Mouse (Mus musculus) neural tube, embryonic 10.5 days (tissue): ENCODE measurements around the gene 1700025F22Rik.
A peak's percentile ranks its signal among the peaks of the same experiment; 100 is the strongest.
"Not testable (repeated sequence)": the region's sequence is repeated elsewhere in the genome, so short reads cannot be mapped to it uniquely, and the experiment has no call there.

Experiments used
- DNase-seq: peaks from one replicate; pipeline ENCODE4 v3.0.0-alpha.2; 2017; ENCODE audit warnings: low spot score; ENCODE audit errors: extremely low spot score

Gene 1700025F22Rik

DNA sequence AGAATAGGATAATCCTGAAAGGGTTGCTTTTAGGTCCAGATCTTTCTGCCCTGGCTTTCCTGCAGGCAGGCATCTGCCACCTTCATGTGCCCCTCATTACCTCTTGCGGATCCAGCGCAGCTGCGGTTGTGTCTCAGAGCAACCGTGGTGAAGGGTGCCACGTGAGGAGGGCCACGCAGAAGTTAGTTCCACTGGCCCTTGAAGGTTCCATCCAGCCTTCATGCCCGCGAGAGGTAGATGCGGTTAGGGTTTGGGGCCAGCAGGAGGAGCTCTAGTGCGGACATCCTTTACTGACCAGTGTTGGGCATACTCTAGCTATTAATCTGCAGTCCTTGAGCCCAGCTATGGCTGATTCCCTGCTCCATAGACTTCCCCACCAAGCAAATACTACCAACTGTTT, at the start of gene 1700025F22Rik:
Gene 1700025F22Rik (minus strand): TSS at position 149 of the 400 bp plus-strand sequence.
- peak; percentile 15 for DNase-seq

- no peak for DNase-seq
Measured at GRCm38 (mm10) chr19:11196546-11196945, 31.4 kb upstream of the 1700025F22Rik start, which contains the start of gene Ms4a13. Ms4a13 (minus strand) TSS chr19:11196737.

GRCm38 (mm10) chr19:11192552-11192951, 27.4 kb upstream of the 1700025F22Rik start:
- DNase-seq, result no peak

DNA sequence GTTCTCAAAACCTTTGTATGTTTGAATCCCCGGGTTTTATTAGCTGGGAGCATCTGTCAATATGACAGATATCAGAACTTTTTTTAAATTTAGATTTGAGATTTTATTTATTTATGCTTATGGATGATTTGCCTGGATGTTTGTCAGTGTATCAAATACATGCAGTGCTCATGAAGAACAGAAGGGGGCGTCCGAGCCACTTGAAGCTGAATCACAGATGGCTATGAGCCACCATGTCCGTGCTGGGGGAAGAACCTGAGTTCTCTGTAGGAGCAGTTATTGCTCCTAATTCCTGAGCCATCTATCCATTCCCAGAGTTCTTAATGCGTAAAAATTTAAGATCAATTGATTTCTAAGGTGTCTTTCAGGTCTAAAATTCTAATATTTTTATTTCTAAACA, 19.0 kb upstream of the 1700025F22Rik start:
- no peak for DNase-seq

GRCm38 (mm10) chr19:11177464-11177863, 12.3 kb upstream of the 1700025F22Rik start:
- no peak for DNase-seq

- DNase-seq, result not testable (repeated sequence)
Measured at GRCm38 (mm10) chr19:11157890-11158289, 7.2 kb downstream of the 1700025F22Rik start.

DNA sequence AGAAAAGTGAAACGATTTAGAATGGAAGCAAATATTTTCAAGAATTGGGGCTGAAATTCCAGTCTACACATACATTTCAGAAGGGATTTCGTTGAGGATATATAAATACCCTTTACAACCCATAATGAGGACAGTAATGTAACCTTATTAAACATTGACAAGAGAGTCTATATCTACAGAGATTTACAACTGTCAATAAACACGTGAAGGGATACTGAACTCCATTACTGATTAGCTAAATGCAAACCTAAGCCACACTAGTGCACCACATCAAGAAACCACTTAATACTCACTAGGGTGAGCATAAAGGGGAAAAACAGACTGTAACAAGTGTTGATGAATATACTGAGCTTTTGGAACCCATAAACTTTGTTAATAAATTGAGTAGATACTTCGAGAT, 29.8 kb downstream of the 1700025F22Rik start:
- DNase-seq, result no peak

- DNase-seq, result no peak
Measured at GRCm38 (mm10) chr19:11134852-11135251, 30.3 kb downstream of the 1700025F22Rik start.

- not testable (repeated sequence) for DNase-seq
Measured at GRCm38 (mm10) chr19:11130776-11131175, 34.3 kb downstream of the 1700025F22Rik start, which contains the start of gene 1700017D01Rik. 1700017D01Rik (minus strand) TSS chr19:11130876.

DNA sequence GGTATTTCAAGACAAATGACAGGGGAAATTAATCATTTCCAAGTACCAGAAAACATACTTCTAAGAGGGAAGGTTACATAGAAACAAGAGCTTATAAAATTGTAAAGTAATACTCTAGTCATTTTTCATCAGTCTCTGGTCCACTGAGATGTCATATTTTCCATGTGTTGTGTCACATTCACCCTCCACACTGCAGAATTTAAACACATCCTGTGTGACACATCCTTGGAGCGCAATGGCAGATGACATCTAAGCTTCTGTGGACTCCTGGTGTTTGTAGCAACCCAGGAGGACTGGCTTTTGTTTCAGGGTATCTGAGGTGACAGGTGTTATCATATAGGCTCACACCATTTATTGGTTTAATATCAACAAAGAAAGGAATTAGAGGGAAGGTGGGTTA, 35.4 kb downstream of the 1700025F22Rik start:
- no peak for DNase-seq

DNA sequence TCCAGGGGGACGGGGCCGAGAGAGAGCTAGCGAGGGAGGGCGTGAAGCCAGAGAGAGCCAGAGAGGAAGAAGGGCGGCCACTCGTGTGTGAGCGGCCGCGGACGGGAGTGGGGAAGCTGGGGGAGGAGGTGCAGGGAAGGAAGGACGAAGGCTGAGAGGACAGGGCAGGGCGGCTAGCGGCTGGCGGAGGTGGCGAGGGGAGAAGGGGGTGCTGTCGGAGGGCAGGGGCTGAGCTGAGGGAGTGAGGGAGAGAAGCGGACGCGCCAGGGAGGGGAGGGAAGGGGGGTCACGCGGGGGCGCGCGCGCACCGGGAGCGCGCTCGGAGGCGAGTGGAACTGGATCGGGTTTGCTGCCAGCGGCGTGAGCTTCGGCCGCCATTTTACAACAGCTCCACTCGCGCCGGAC, 44.1 kb downstream of the 1700025F22Rik start:
- peak; percentile 48 for DNase-seq

GRCm38 (mm10) chr19:11119338-11119737, 45.8 kb downstream of the 1700025F22Rik start:
- DNase-seq, result no peak

DNA sequence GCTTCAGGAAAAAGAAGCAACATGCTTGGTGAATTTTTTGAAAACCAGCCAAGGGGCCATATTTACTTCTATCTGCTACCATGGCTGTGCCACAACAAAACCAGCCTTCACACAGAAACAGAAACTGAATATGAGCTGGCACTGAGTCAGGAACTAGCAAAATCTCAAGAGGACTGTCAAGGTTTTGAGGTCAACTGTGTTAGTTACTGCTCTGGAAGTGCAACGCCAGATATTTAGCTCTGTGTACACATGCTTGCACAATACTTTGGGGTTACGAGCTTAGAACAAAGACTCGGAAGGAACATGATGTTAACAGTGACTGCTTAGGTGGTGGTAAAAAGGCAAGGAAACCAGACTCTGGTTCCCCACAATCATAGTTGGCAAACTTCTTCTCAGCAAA, 57.4 kb downstream of the 1700025F22Rik start:
- DNase-seq, result no peak

GRCm38 (mm10) chr19:11101880-11102279, 63.2 kb downstream of the 1700025F22Rik start:
- DNase-seq, result no peak

DNA sequence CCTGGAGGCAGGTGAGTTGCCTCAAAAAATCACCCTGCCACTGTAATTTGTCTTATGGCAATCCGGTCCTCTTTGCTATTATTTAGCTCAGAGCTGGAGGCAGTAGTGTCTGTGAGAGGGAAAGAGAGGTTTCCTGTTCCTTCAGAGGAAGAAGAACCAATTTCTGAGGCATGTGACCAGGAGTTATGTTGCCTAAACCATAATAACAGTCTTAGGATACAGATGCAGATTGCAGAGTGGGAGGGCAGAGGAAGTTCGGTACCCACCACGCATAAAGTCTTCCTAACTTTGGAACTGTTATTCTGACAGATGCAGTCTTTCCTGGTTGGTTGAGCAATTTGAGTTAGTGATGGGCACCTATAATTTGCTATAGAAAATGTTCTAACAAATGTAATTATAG, 66.7 kb downstream of the 1700025F22Rik start:
- DNase-seq, result no peak

- peak; percentile 15 for DNase-seq
Measured at GRCm38 (mm10) chr19:11092131-11092530, 73.0 kb downstream of the 1700025F22Rik start.
